Mouse (Mus musculus): ENCODE results near the gene Rnf141. TPM values are rescaled to one million over a fixed set of nuclear protein-coding genes. Genes with fewer than 3 reads are reported as not detected.

The Rnf141 gene
- polyA plus RNA-seq, 1 experiment from 2014 or later, result 41.4 TPM

GRCm38 (mm10) chr7:110808962-110809361 is 35.3 kb downstream of the Rnf141 start:
- ATAC-seq (ENCODE audit: low FRiP score) (no peak), DNase-seq (ENCODE audit: low spot score) (no peak)
- Histone ChIP-seq H3K9ac (no peak overlapping the region), H3K4me3 (replicated peaks; ENCODE audit: low read length) (no peak overlapping the region), H3K9me3 (ENCODE audit: control insufficient read depth, low read length) (no peaks in the 10 kb centered on the region), H3K27ac (no peak overlapping the region), H3K4me2 (replicated peaks) (no peak overlapping the region), H3K27me3 (ENCODE audit: control insufficient read depth, insufficient read depth, low read length) (no peaks in the 10 kb centered on the region), H3K4me1 (replicated peaks; ENCODE audit: control insufficient read depth, insufficient read depth, low read length) (no peaks in the 10 kb centered on the region), H3K36me3 (replicated peaks; ENCODE audit: control insufficient read depth, insufficient read depth) (peaks cover 13% of the 10 kb centered on the region; the same call in 1 of the 2 replicates)
- 44% methylated on average over 3 of the region's 3 CpGs for WGBS

DNA sequence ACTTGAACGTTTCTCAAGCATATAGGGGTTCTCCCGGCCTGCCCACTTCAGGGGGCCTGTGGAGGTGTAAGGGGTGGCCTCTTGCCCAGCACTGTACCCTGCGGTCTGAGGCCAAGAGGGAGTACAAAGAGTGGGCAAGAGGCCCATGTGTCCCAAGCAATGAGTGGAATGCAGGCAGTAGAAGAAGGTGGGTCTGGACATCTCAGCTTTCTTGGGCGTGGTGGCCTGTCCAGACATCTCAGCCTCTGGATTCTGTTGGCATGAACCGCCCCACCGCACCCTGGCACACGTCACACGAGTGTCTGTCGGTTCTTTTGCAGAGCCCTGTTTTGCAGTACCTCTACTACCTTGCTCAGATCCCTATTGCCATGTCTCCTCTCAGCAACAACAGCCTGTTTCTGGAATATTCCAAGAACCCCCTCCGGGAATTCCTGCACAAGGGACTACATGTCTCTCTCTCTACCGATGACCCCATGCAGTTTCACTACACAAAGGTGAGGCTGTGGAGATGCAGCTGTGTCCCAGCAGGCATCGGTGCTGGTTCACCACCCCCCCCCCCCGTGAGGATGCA is 36.7 kb downstream of the Rnf141 start:
- ATAC-seq (ENCODE audit: low FRiP score) (no peak), DNase-seq (ENCODE audit: low spot score) (no peak)
- no peaks in the 10 kb centered on the region for H3K9me3 ChIP-seq (ENCODE audit: control insufficient read depth, low read length)
- no peak overlapping the region for H3K4me2 ChIP-seq (replicated peaks)
- H3K27ac ChIP-seq, result no peak overlapping the region
- no peak overlapping the region for H3K9ac ChIP-seq
- no peak overlapping the region for H3K4me3 ChIP-seq (replicated peaks; ENCODE audit: low read length)
- no peaks in the 10 kb centered on the region for H3K27me3 ChIP-seq (ENCODE audit: control insufficient read depth, insufficient read depth, low read length)
- H3K36me3 ChIP-seq (replicated peaks; ENCODE audit: control insufficient read depth, insufficient read depth), result peaks cover 10% of the 10 kb centered on the region; the same call in 1 of the 2 replicates
- no peaks in the 10 kb centered on the region for H3K4me1 ChIP-seq (replicated peaks; ENCODE audit: control insufficient read depth, insufficient read depth, low read length)
- WGBS, result 89% methylated on average over 13 of the region's 13 CpGs

DNA sequence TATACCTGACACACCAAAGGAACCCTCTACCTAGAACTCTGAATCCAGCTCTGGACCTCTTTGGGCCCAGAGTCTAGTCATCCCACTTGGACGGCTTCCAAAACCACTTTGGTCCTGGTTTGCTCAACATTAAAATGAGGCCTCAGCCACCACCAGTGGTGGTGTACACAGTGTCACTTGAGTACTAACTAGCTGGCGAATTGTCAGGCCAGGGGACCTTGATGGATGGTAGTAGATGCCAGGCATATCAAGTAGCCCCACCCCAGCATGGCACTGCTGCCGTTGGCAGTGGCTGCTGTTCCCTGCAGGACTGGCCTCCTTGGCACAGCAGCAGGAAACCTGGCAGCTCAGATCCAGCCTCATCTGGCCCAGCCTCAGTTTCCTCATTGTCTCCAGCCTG is 40.0 kb downstream of the Rnf141 start:
- WGBS, result 70% methylated on average over 3 of the region's 3 CpGs
- H3K36me3 ChIP-seq (replicated peaks; ENCODE audit: control insufficient read depth, insufficient read depth), result no peaks in the 10 kb centered on the region

DNA sequence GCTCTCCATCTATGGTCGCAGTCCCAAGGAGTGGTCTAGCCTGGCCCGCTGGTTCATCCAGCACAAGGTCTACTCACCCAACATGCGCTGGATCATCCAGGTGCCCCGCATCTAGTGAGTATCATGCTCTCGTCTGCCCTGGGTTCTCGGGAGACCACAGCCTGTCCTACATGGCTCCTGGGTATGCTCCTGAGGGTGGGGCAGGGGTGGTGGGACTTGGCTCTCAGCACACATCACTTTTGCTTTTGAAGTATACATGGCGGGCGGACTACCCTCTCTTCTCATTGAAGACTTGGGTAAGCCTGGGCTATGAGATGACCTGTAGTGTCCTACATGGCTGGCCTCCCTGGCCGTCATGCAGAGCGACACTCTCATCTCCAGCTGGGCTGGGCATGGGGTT is 41.1 kb downstream of the Rnf141 start:
- no peaks in the 10 kb centered on the region for H3K4me1 ChIP-seq (replicated peaks; ENCODE audit: control insufficient read depth, insufficient read depth, low read length)
- H3K9me3 ChIP-seq (ENCODE audit: control insufficient read depth, low read length), result no peaks in the 10 kb centered on the region
- no peak overlapping the region for H3K4me3 ChIP-seq (replicated peaks; ENCODE audit: low read length)
- no peaks in the 10 kb centered on the region for H3K27me3 ChIP-seq (ENCODE audit: control insufficient read depth, insufficient read depth, low read length)
- H3K9ac ChIP-seq, result no peak overlapping the region
- no peaks in the 10 kb centered on the region for H3K36me3 ChIP-seq (replicated peaks; ENCODE audit: control insufficient read depth, insufficient read depth)
- DNase-seq (ENCODE audit: low spot score) (no peak), ATAC-seq (ENCODE audit: low FRiP score) (no peak)
- no peak overlapping the region for H3K4me2 ChIP-seq (replicated peaks)
- H3K27ac ChIP-seq, result no peak overlapping the region
- WGBS, result 96% methylated on average over 10 of the region's 10 CpGs

More for the DNA sequence above, 40.0 kb downstream of the Rnf141 start:
- Histone ChIP-seq H3K9ac (no peak overlapping the region), H3K4me1 (replicated peaks; ENCODE audit: control insufficient read depth, insufficient read depth, low read length) (no peaks in the 10 kb centered on the region), H3K9me3 (ENCODE audit: control insufficient read depth, low read length) (no peaks in the 10 kb centered on the region), H3K27me3 (ENCODE audit: control insufficient read depth, insufficient read depth, low read length) (no peaks in the 10 kb centered on the region), H3K27ac (no peak overlapping the region), H3K4me2 (replicated peaks) (no peak overlapping the region), H3K4me3 (replicated peaks; ENCODE audit: low read length) (no peak overlapping the region)
- ATAC-seq (ENCODE audit: low FRiP score), result peak; percentile 34; the same call in 1 of the 2 replicates
- DNase-seq (ENCODE audit: low spot score), result peak; percentile 46

- no peaks in the 10 kb centered on the region for H3K36me3 ChIP-seq (replicated peaks; ENCODE audit: control insufficient read depth, insufficient read depth)
- no peaks in the 10 kb centered on the region for H3K9me3 ChIP-seq (ENCODE audit: control insufficient read depth, low read length)
- WGBS, result 2% methylated on average over 4 of the region's 4 CpGs
- H3K27ac ChIP-seq, result no peak overlapping the region
- no peak overlapping the region for H3K4me3 ChIP-seq (replicated peaks; ENCODE audit: low read length)
- ATAC-seq (ENCODE audit: low FRiP score), result peak; percentile 51; the same call in 1 of the 2 replicates
- H3K27me3 ChIP-seq (ENCODE audit: control insufficient read depth, insufficient read depth, low read length), result no peaks in the 10 kb centered on the region
- H3K4me2 ChIP-seq (replicated peaks), result no peak overlapping the region
- no peak overlapping the region for H3K9ac ChIP-seq
- H3K4me1 ChIP-seq (replicated peaks; ENCODE audit: control insufficient read depth, insufficient read depth, low read length), result no peaks in the 10 kb centered on the region
- DNase-seq (ENCODE audit: low spot score), result peak; percentile 86
These were observed 43.2 kb downstream of the Rnf141 start for GRCm38 (mm10) chr7:110801028-110801427.

DNA sequence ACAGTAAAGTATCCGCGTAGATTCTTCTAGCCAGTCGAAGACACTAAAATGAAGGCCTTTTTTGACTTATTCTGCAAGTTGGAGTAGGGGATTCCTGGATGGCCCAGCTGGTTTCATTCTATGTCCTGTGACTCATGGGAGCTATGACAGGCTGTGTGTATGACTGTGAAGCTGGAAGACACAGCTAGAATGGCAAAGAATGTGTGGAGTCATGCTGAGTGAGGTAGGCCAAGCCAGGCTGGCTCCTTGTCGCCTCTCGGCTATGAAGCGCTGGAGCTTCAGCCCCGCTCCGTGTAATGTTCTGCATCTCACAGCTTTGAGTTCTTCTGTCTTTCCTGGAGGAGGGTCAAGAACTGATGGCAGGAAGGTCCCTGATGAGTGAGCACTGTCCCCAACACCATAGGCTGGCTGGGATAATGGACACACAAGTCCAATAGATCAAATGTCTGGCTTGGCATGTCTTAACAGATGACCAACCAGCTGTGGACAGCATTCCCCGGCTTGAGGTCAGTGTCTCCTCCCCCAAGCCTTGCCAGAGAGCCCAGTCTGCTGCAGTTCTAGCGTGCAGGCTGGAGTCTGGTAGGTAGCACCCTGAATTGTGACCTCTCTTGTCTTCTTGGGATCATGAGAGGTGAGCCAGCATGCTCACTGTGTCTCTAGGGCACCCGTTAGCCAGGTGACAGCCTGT is 46.4 kb downstream of the Rnf141 start:
- no peak overlapping the region for H3K4me3 ChIP-seq (replicated peaks; ENCODE audit: low read length)
- no peak overlapping the region for H3K4me2 ChIP-seq (replicated peaks)
- H3K4me1 ChIP-seq (replicated peaks; ENCODE audit: control insufficient read depth, insufficient read depth, low read length), result no peaks in the 10 kb centered on the region
- H3K36me3 ChIP-seq (replicated peaks; ENCODE audit: control insufficient read depth, insufficient read depth), result no peaks in the 10 kb centered on the region
- 81% methylated on average over 11 of the region's 11 CpGs for WGBS
- no peak overlapping the region for H3K27ac ChIP-seq
- ATAC-seq (ENCODE audit: low FRiP score) (no peak), DNase-seq (ENCODE audit: low spot score) (no peak)
- no peak overlapping the region for H3K9ac ChIP-seq
- no peaks in the 10 kb centered on the region for H3K27me3 ChIP-seq (ENCODE audit: control insufficient read depth, insufficient read depth, low read length)
- no peaks in the 10 kb centered on the region for H3K9me3 ChIP-seq (ENCODE audit: control insufficient read depth, low read length)

DNA sequence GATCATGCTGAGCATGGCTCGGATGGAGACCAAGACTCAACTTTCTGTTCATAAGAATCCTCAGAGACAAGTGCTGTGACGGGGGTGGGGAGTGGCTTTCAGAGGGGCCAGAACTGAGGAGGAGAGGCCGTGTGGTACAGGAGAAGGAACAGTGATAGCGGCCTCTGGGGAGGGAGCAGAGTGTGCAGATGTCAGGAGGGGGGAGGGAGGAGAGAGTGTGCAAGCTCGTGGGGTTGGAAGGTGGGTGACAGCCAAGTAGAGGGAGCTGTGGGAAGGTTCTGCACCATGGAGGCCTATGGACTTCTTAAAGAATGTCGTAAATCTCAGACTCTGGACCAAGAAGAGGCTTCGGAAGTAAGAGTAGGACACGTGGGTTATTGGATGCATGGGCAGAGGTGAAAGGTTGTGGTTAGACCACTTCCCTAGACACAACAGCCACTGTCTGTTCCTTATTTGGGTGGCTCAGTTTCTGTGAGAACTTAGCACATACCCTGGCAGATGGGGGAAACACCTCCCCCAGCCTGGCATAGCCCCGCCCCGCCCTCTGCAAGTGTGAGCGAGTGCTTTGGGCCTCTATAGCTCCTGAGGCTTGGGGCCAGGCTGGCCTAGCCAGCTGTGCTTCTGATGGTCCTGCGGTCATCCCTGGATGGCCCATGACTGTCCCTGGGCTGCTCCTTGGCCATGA is 47.7 kb downstream of the Rnf141 start:
- Histone ChIP-seq H3K4me2 (replicated peaks) (no peak overlapping the region), H3K27me3 (ENCODE audit: control insufficient read depth, insufficient read depth, low read length) (no peaks in the 10 kb centered on the region), H3K4me1 (replicated peaks; ENCODE audit: control insufficient read depth, insufficient read depth, low read length) (no peaks in the 10 kb centered on the region), H3K9me3 (ENCODE audit: control insufficient read depth, low read length) (no peaks in the 10 kb centered on the region), H3K9ac (no peak overlapping the region), H3K27ac (no peak overlapping the region), H3K4me3 (replicated peaks; ENCODE audit: low read length) (no peak overlapping the region), H3K36me3 (replicated peaks; ENCODE audit: control insufficient read depth, insufficient read depth) (no peaks in the 10 kb centered on the region)
- ATAC-seq (ENCODE audit: low FRiP score) (no peak), DNase-seq (ENCODE audit: low spot score) (no peak)
- 72% methylated on average over 12 of the region's 12 CpGs for WGBS

- Histone ChIP-seq H3K4me1 (replicated peaks; ENCODE audit: control insufficient read depth, insufficient read depth, low read length) (no peaks in the 10 kb centered on the region), H3K4me3 (replicated peaks; ENCODE audit: low read length) (no peak overlapping the region), H3K36me3 (replicated peaks; ENCODE audit: control insufficient read depth, insufficient read depth) (no peaks in the 10 kb centered on the region), H3K9ac (no peak overlapping the region), H3K27me3 (ENCODE audit: control insufficient read depth, insufficient read depth, low read length) (no peaks in the 10 kb centered on the region), H3K9me3 (ENCODE audit: control insufficient read depth, low read length) (no peaks in the 10 kb centered on the region), H3K4me2 (replicated peaks) (no peak overlapping the region), H3K27ac (no peak overlapping the region)
- no peak for ATAC-seq (ENCODE audit: low FRiP score)
- DNase-seq (ENCODE audit: low spot score), result no peak
- WGBS, result 75% methylated on average over 4 of the region's 4 CpGs
These were observed 49.5 kb downstream of the Rnf141 start for GRCm38 (mm10) chr7:110794722-110795121.

GRCm38 (mm10) chr7:110792834-110793233 is 51.4 kb downstream of the Rnf141 start:
- H3K4me2 ChIP-seq (replicated peaks), result no peak overlapping the region
- H3K9me3 ChIP-seq (ENCODE audit: control insufficient read depth, low read length), result no peaks in the 10 kb centered on the region
- ATAC-seq (ENCODE audit: low FRiP score), result no peak
- no peak overlapping the region for H3K27ac ChIP-seq
- no peaks in the 10 kb centered on the region for H3K4me1 ChIP-seq (replicated peaks; ENCODE audit: control insufficient read depth, insufficient read depth, low read length)
- H3K9ac ChIP-seq, result no peak overlapping the region
- WGBS, result 91% methylated on average over 2 of the region's 2 CpGs
- no peak for DNase-seq (ENCODE audit: low spot score)
- no peak overlapping the region for H3K4me3 ChIP-seq (replicated peaks; ENCODE audit: low read length)
- no peaks in the 10 kb centered on the region for H3K27me3 ChIP-seq (ENCODE audit: control insufficient read depth, insufficient read depth, low read length)
- no peaks in the 10 kb centered on the region for H3K36me3 ChIP-seq (replicated peaks; ENCODE audit: control insufficient read depth, insufficient read depth)
